21 mouse cellular contexts compared by ENCODE assay signal in the genomic region with DNA sequence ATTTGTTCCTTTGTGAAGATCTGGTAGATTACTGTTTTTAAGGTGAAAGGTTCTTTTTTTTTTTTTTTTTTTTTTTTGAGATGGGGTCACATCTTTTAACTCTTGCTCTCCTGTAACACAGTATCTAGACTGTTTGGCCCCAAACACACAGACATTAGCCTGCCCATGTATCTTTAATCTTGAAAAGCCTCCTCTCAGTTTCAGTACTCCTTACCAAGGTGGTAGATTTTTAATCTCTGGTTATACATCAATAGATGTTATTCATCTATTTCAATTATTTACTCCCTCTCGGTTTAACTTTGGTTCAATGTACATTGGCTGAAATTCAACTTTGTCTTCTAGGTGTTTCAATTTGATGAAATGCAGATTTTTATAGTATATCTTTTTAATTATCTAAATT. TPM values are rescaled to one million over a fixed set of nuclear protein-coding genes. Genes with fewer than 3 reads are reported as not detected.
DNase-seq lines count a peak whose midpoint lies in the region; ATAC-seq lines count a peak whose summit lies in the region.
"Had no signal": no experiment of that assay in that cellular context is flagged by ENCODE, and none has a peak within 500 bp of the region (broad histone marks: within the 10 kb centered on the region; RNA-seq: fewer than 3 reads in every experiment).

No protein-coding gene starts in this region.

- 63% methylated on average over 1 of the region's 1 CpGs for WGBS in kidney, embryonic 16.5 days
- 76% methylated on average over 1 of the region's 1 CpGs for WGBS in kidney, embryonic 14.5 days

- no peaks in the 10 kb centered on the region for H3K4me1 ChIP-seq in kidney, embryonic 16.5 days (ENCODE audit: insufficient read depth, low read length)
- H3K4me1 ChIP-seq in kidney, embryonic 14.5 days (ENCODE audit: control insufficient read depth, insufficient read depth, low read length) = no peaks in the 10 kb centered on the region
- H3K4me1 ChIP-seq: embryonic facial prominence, embryonic 13.5 days; embryonic facial prominence, embryonic 15.5 days; forebrain, embryonic 12.5 days had no signal

- H3K27me3 ChIP-seq in kidney, embryonic 16.5 days (ENCODE audit: insufficient read depth, low read length) = no peaks in the 10 kb centered on the region
- no peaks in the 10 kb centered on the region for H3K27me3 ChIP-seq in kidney, embryonic 14.5 days (ENCODE audit: control insufficient read depth, insufficient read depth, low read length)
- H3K27me3 ChIP-seq: embryonic facial prominence, embryonic 13.5 days; embryonic facial prominence, embryonic 15.5 days; forebrain, embryonic 12.5 days had no signal

- H3K4me3 ChIP-seq in kidney, embryonic 16.5 days (ENCODE audit: low read length) = no peak overlapping the region
- H3K4me3 ChIP-seq in kidney, embryonic 14.5 days (ENCODE audit: low read length) = no peak overlapping the region
- H3K4me3 ChIP-seq: embryonic facial prominence, embryonic 13.5 days; embryonic facial prominence, embryonic 15.5 days; erythroblast, embryonic 14.5 days; forebrain, embryonic 10.5 days; forebrain, embryonic 12.5 days had no signal

- H3K36me3 ChIP-seq in kidney, embryonic 16.5 days (ENCODE audit: insufficient read depth, low read length) = no peaks in the 10 kb centered on the region
- no peaks in the 10 kb centered on the region for H3K36me3 ChIP-seq in kidney, embryonic 14.5 days (ENCODE audit: control insufficient read depth, insufficient read depth, low read length)
- H3K36me3 ChIP-seq: embryonic facial prominence, embryonic 13.5 days; embryonic facial prominence, embryonic 15.5 days; forebrain, embryonic 10.5 days; forebrain, embryonic 12.5 days had no signal

- H3K9ac ChIP-seq in kidney, embryonic 16.5 days (replicated peaks; ENCODE audit: low read length) = no peak overlapping the region
- no peak overlapping the region for H3K9ac ChIP-seq in kidney, embryonic 14.5 days (ENCODE audit: low read depth, low read length)
- H3K9ac ChIP-seq: embryonic facial prominence, embryonic 13.5 days; embryonic facial prominence, embryonic 15.5 days; forebrain, embryonic 12.5 days had no signal

- no peak overlapping the region for H3K27ac ChIP-seq in kidney, embryonic 16.5 days (ENCODE audit: low read length)
- no peak overlapping the region for H3K27ac ChIP-seq in kidney, embryonic 14.5 days (ENCODE audit: low read depth, low read length)
- H3K27ac ChIP-seq: embryonic facial prominence, embryonic 13.5 days; embryonic facial prominence, embryonic 15.5 days; forebrain, embryonic 10.5 days; forebrain, embryonic 12.5 days had no signal

- peak; percentile 79 for ATAC-seq in kidney, embryonic 16.5 days (ENCODE audit: low FRiP score, low TSS enrichment)
- no peak for ATAC-seq in kidney, embryonic 14.5 days (ENCODE audit: low FRiP score, low TSS enrichment)
- ATAC-seq: forebrain, embryonic 14.5 days; forebrain, embryonic 16.5 days had no signal

- DNase-seq in kidney, adult 9 months = peak; percentile 50
- no peak for DNase-seq in kidney, postnatal 10 days
- DNase-seq: adrenal gland, adult 2 months; adrenal gland, postnatal 10 days; adrenal gland, postnatal 25 days; cerebellum, adult 11 months; cerebellum, adult 18-20 months; cerebellum, adult 8-10 months; cerebellum, adult 9-11 months; cerebellum, postnatal 14 days; cerebellum, postnatal 36 days; embryo, embryonic 11 days had no signal

- H3K9me3 ChIP-seq in kidney, embryonic 16.5 days (ENCODE audit: low read length) = no peaks in the 10 kb centered on the region
- no peaks in the 10 kb centered on the region for H3K9me3 ChIP-seq in kidney, embryonic 14.5 days (ENCODE audit: control insufficient read depth, low read length)
- H3K9me3 ChIP-seq: embryonic facial prominence, embryonic 13.5 days; embryonic facial prominence, embryonic 15.5 days; forebrain, embryonic 10.5 days; forebrain, embryonic 12.5 days had no signal

- H3K4me2 ChIP-seq in kidney, embryonic 16.5 days (replicated peaks; ENCODE audit: low read depth, low read length) = no peak overlapping the region
- no peak overlapping the region for H3K4me2 ChIP-seq in kidney, embryonic 14.5 days (replicated peaks; ENCODE audit: low read depth, low read length)
- H3K4me2 ChIP-seq: embryonic facial prominence, embryonic 13.5 days; embryonic facial prominence, embryonic 15.5 days; forebrain, embryonic 12.5 days had no signal

RNA-seq across cellular contexts. Expression of gene Fut9, which starts 10.0 kb away (rescaled TPM):
- 12.4 and 13.7 TPM in 2 replicates for polyA plus RNA-seq in kidney, embryonic 16.5 days (2015; fragmentation: Nextera tagmentation; extraction: Ambion mirVana)
- 4.3 and 5.9 TPM in 2 replicates for polyA plus RNA-seq in kidney, embryonic 14.5 days (2014; fragmentation: Nextera tagmentation; extraction: Ambion mirVana)
- polyA plus RNA-seq: adrenal gland, adult 2 months; erythroblast, embryonic 14.5 days had no signal
